Mouse (Mus musculus): ENCODE measurements around the gene Nphs1.

DNA sequence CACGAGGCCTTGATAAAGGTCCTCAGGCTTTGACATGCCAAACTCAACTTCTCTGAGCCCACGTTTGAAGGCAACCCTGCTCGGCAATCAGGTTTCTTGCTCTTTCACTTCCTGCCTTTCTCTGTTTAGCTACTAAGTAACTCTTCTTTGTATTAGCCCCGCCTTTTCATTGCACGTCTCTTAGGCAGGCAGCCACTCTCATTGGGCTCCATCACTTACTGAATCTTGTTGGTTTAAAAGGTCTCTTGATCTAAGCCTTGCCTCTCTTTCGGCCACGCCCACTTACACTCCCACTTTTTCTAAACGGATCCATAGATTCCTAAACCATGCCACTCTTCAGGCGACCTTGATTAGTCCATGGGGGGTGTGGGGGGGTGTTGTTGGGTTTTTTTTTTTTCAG lies 14.4 kb upstream of the Nphs1 start:
- TF ChIP-seq EP300 (IDR thresholded peaks at IDR 0.05; ENCODE audit: insufficient read depth, low read depth, low read length) (no peak), CTCF (IDR thresholded peaks at IDR 0.05; ENCODE audit: low read depth, low read length) (no peak)

Measured in ES-Bruce4 (cell line).